Mouse (Mus musculus) monocyte, adult 5-6 weeks (primary cell): ENCODE measurements around the gene Serpinf2. TPM values are rescaled to one million over a fixed set of nuclear protein-coding genes. Genes with fewer than 3 reads are reported as not detected.

Source experiments
- ATAC-seq: fragments of 153-309, 156-312 bp; replicated peaks from 2 replicates; pipeline ENCODE4 v1.8.0; 2017; ENCODE audit warnings: mild to moderate bottlenecking; ENCODE audit not compliant: low TSS enrichment, insufficient number of reproducible peaks, severe bottlenecking, poor library complexity, low FRiP score
- total RNA-seq: library from RNA; stranded (forward); fragments of 200-1000, 200-491, 200-594 nt; gene quantifications from 3 replicates; pipeline ENCODE4 v1.2.3, GENCODE M21; 2017

Serpinf2 gene
- total RNA-seq, 1 experiment from 2014 or later: 0.19 TPM

DNA sequence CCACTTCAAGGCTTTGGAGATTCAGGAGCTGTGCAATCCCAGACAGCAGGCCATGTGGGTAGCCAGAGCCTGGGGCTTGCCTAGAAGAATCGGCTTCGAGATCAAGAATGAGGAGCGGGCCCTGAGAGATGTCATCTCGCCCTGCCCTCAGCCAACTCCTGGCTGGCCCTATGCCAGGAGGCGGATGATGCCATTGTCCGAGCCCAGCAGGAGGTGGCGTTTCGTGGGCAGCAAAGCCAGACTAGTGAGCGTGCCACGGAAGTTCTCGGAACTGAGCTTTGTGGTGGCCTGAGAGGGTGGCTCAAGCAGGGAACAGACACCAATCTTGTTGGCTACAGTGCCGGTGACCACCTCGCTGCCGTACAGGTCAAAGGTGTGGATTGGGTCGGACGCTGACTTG, 2.2 kb upstream of the Serpinf2 start:
- no peak for ATAC-seq

DNA sequence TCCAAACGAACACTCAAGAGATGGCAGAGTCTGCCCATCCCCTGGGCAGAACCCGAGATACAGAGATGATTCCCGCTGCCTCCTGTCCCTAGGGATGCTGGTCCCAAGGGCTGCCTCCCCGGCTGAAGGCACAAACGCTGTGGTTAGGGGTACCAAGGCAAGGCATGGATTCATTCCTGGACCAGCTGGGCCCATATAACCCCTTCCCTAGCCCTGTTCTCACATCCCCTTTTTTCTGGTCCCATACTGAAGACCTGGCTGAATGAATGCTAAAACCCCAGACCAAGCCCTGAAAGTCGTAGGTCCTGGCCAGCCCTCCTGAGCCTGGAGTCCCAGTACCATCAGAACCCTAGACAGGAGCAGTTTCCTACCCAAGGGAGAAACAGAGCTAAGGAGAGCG, 1.6 kb upstream of the Serpinf2 start:
- ATAC-seq: no peak

DNA sequence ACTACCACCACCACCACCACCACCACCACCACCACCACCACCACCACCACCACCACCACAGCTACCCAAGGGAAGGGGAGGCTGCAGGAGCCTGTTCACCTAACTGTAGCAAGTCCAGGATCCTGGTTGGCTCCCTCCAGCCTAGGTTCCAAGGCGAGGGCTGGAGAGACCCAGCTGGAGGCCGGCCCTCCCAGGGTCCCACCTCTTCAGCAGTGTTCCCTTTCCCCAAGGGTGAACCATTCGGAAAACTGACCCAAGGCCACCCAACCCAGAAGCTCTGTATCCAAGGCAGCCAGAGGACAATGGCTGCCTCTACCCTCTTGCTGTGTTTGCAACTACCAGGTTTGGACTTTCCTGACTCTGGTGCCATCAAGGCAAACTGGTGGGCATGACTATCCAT, 560 bp upstream of the Serpinf2 start:
- ATAC-seq: no peak

DNA sequence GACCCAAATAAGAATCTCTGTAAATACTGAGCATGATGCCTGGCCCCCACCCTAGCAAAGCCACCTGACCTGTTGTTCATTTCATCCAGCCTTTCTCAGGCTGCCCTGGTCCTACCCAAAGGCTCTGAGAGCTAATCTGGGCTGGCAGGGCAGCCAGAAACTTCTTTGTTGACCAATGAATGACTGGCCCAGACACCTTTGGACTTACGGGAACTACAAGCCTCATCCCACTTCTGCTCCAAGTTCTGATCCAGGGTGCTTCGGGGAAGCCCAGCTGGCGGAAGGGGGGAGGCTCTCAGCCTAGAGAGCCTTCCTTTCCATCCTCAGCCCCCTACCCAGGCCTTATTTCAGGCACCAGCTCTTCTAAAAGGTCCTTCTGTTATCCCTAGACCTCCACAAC, 587 bp downstream of the Serpinf2 start:
- ATAC-seq: no peak

DNA sequence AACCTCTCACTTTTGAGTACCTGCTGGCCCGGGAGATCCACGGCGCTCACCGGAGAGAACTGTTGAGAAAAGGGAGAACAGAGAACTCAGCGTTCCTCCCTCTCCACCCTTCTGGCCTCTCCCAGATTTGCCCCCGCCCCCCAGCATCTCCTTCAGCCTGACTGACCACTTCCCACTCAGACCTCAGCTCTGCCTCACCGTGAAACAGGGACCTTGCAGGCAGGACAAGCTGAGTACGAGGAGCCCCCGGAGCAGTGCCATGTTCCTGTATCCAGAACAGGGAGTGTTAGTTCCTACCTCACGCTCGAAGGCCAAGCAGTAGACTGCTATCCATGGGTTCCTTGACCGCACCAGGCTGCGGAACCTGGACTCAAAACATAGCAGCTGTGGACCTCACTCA, 1.2 kb downstream of the Serpinf2 start:
- 0 out of 2 replicates have a peak, but pooled peaks have one; percentile 25 for ATAC-seq

DNA sequence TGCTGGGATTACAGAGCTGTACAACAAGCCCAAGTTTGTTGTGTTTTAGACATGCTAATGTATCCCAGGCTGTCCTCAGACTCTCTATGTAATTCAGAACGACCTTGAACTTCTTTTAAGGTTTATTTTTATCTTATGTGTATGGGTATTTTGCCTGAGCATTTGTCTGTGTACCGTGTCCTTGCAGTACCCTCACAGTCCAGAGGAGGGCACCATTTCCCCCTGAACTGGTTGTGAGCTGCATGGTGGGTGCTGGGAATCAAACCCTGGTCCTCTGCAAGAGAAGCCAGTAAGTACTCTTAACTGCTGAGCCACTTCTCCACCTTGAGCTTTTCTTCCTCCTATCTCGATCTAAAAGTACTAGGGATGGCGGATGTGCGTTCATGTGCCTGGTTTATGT, 5.3 kb downstream of the Serpinf2 start:
- no peak for ATAC-seq

DNA sequence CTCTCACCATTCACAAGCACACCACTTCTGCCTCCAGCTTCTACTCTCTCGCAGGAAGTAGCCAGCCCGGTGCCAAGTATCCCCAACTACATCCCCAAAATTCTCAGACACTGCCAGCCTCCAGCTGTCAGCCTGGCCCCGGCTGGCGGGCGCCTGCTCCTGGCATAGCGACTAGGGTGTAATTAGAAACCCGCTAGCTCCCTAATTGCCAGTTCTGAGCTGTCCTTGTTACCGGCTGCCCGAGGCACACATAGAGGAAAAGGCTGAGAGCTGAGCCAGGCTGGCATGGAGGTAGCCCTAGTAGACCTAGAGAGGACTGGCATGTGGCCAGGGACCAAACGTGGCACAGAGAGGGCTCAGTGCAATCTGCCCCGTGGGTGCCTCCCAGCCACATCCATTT, 8.1 kb downstream of the Serpinf2 start:
- no peak for ATAC-seq

DNA sequence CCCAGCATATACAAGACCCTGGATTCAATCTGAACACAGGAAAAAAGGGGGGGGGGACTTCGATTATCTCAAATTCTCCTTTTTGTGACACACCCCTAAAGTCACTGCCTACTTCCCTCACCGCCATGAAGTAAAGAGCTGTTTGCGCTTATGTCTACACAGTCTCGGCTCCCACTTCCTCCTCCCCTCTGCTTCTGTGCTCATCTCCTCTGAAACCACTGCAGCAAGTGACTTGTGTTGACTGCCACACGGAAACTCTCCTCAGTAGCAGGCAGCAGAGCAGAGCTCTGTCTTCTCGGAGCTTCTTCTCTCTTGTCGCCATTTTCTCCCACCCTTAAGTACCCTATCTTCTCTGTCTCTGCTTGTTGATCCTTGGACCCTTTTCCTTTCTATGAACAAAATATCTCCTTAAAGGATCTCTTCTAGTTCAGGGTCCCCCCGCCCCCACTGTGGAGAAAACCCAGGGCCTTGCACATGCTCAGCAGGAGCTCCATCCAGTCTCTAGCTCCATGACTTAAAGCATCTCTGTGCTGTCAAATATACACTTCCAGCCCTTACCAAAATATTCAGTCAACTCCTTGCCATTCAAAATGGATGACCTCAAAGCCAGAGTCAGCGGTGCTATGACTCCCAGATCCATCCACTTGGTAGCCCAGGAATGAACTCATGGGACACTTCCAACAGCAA, 10.2 kb downstream of the Serpinf2 start:
- ATAC-seq: peak; percentile 96

DNA sequence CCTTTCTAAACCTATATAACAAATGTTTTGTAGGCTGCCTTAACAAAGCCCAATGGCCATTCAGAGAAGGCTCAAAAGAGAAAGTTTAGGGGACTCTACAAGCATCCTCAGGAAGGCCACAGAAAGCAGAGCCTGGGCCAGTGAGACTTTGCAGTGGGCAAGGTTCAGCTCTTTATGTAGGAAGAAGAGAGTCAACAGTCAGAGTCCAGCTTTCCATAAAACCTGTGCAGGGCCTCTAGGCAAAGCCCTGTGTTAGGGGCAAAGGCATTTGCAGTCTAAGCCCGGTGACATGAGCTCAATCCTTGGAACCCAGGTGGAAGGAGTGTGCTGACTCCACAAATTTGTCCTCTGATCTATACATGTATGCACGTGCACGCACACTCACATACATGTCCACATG, 14.9 kb downstream of the Serpinf2 start:
- ATAC-seq: no peak

DNA sequence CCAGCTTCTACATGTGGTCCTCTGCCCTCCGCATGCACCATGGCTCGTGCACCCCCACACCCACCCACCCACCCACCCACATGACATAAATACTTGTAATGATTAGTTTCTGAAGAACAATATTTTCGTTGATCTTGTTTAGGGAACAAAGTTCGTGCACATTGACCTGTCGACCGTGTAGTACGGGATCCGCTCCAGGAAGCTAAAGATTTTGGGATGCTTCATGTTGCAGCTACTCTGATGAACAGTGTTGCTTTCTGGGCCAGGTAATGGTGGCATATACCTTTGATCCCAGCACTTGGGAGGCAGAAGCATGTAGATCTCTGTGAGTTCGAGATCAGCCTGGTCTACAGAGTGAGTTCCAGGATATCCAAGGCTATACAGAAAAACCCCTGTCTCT, 15.4 kb downstream of the Serpinf2 start:
- ATAC-seq: no peak

DNA sequence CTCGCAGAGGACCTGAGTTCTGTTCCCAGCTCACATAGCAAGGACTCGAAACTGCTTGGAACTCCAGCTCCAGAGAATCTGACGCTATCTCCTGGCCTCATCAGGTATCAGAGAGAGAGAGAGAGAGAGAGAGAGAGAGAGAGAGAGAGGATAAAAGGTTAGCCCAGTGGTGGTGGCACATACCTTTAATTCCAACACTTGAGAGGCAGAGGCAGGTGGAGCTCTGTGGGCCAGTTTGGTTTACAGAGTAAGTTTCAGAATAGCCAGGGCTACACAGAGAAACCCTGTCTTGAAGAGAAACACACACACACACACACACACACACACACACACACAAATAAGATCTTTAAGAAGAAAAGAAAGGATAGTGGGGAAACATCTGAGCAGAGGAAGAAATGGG, 16.3 kb downstream of the Serpinf2 start:
- no peak for ATAC-seq

DNA sequence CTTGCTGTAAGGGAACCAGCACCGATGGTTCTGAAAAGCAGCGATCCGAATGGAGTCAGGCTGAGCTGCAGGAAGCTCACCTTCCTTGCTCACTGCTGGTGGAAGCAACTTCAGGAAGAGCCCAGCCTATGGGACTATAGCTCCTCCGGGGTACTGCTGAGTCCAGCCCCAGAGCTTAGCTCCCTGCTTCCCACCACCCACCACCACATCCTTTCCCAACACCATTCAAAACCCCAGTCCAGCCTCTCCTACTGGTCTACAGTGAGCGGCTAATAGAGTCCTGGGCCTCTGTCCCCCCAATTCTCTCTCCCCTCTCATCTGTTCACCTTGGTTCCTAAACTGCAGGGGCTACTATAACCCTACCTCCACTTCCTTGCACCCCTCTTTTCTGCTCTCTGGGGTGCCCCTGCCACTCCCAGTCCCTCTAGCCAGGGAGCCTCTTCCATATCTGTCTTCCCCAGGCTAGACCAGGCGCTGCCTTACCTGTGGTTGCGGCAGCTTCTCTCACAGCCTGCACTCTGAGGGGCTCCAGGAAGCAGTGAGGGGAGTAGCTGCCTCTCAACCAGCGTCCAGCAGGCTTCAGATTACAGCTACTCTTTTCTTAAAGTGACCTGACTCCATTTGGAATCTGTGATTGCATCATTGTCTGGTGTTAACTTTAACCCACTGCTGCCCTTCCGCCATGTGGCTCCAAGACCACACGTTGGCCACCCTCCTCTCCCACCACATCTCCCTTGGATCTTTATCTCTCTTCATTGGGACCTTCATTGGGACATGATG, 17.2 kb downstream of the Serpinf2 start, which contains the start of gene Serpinf1:
Serpinf1 (minus strand) TSS at position 689 of the 780 bp plus-strand sequence.
- ATAC-seq: no peak

DNA sequence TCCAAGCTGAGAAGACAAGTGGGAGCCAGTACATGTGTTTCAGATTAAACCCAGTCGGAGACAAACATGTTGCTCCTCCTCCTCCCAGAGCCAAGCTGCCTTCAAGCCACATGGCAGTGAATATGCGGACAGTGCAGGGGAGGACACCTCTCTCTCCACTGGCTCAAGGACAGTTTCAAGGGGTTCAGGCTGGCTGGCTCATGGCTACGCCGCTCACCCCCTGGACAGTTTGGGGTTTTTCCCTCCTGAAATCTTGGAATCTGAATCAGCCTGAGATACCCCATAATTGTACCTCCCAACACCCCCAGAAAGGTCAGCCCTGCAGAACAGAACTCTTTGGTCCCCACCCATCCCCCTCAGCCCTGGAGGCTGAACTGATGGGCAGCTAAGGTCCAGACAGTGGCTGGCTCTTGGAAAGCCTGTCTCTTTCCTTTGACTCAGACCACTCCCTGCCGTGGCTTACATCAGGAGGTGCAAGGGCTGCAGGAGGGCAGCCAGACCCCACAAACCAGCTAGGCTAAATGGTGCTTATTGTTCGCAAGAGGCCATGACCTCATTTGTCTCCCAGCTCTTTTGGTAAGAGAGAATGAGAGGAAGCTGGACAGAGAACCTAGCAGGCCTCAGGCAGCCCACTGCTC, 17.9 kb downstream of the Serpinf2 start:
- no peak for ATAC-seq

DNA sequence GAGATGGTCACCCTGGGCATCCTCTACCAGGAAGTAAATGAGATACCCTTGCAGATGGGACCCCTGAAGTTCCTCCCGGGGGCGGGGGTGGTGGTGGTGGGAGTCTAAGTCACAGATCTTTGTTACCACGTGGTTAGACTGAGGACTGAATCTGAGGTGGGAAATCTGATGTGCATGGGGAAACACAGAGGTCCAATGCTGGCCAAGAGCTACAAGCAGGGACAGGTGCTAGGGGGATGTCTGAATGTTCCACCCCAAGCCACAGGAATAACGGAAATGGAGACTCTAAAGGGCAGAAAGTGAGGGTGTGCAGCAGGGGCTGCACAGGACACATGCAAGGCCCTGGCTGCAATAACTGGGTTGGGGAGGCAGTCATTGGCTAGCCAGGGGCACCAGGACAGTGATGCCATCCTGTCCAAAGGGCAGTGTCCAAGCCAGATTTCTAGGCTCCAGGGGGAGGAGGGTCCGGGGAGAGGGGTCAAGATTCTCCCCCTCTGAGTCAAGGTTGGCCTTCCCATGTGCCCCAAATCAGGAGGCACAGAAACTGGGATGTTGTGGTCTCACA, 18.5 kb downstream of the Serpinf2 start:
- no peak for ATAC-seq

DNA sequence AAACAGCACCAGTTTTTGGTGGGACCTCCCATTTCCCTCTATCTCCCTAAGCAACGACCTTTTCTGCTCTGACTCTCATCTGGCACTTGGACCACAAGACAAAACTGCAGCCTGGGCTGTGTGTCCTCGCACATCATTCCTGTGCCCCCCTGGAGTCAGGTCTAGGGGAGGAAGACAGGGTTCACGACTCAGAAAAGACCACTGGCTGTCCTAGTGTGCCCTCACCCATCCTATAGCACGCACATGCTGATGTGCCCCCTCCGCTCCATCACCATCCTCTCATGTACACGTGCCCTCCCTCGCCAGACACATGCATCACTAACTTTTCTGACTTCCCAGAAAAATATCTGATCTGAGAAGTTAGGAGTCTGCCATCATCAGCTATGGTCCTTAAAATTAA, 19.4 kb downstream of the Serpinf2 start:
- no peak for ATAC-seq

DNA sequence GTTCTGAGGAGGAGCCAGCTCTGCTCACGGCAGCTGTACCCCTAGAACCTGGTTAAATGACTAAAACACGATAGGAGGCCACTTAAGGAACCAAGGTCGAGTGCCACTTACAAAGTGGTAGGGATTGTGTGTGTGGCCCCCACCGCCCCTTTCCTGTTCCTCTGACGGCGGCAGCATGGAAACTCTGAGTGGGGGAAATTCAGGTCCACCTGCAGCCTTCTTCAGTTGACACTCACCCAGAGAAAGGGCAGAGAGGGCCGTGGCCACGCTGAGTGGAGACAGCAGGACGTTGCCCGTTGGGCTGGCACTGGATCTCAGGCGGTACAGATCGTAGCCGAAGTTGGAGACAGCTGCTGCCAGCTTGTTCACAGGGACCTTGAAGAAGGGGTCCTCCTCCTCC, 23.4 kb downstream of the Serpinf2 start:
- no peak for ATAC-seq

DNA sequence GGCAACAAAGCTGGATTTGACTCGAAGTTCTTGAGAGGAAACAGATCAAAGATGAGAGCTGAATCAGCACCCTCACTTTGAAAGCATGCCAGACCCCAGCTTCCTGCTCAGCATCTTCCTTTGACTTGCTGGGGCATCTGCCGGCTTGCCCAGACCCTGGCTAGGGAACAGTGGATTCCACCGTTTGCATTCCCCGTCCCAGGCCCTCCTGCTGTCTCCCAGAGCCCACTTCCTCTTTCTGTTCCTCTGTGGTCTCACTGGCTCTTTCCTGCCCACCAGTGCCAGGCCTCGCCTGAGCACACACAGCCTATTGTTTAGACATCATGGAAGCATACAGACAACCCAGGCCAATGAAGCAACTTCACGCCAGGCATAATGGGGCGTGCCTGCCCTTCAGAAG, 24.3 kb downstream of the Serpinf2 start:
- ATAC-seq: peak; percentile 41; the same call in 1 of the 2 replicates

DNA sequence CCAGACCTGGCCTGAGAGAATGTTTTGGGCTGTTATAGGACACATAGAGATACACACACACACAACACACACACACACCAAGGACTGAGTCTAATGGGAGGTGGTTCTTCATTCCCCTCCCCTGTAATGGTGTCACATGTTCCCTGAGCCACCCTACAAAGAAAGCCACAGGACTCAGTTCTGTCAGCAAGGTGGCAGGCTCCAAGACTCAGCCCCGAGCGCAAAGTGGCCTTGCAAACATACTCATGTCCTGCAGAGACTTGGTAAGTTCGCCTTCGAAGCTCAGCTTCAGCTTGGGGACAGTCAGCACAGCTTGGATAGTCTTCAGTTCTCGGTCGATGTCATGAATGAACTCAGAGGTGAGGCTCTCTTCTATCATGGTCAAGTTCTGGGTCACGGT, 28.8 kb downstream of the Serpinf2 start:
- no peak for ATAC-seq
